Mouse (Mus musculus): Measurements from ENCODE around the gene Spi1. TPM values are rescaled to one million over a fixed set of nuclear protein-coding genes. Genes with fewer than 3 reads are reported as not detected.

Spi1 gene
- total RNA-seq (2023), result 1 to 10 TPM; 1.6 to 2.0 TPM

GRCm38 (mm10) chr2:91081775-91082695, at the start of gene Spi1:
TSS of gene Spi1 (plus strand) at chr2:91082390.

DNA sequence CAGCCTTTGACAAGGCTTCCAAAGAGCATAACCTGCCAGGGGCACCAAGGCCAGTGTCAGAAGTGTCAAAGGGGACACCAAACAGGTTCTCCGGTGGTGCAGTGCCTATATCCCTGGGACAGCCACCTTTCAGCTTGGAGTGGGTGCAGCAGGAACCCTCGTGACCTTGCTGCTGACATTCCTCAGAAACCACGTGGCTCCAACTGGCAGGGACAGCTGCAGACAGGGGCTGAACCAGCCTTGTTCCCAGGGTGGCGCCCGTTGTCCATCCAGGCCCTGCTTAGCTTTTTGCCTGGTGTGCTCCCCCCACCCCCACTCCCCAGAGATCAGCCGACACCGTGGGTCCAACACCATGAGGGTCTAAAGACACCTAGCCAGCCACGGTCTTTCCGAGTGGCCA, 46.8 kb upstream of the Spi1 start, which contains the start of gene Rapsn:
Rapsn (plus strand) TSS at position 236 of the 400 bp plus-strand sequence.

DNA sequence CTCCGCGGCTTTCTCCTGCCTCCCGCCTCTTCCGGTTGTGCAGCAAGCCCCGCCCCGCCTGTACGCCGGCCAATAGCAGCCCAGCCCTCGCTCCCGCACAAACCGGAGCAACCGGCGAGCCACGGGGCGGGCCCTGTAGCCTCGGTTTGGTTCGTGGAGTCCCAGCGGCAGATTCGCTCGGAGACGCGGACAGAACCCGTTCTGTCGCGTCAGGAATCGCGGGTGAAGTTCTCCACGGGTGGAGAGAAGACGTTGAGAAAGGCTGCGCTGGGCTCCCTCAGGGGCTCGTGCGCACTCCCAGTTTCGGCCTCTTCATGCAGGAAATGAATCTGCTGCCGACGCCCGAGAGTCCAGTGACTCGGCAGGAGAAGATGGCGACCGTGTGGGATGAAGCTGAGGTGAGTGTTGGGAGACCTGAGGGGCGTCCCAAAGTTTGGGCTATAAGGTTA, 28.2 kb upstream of the Spi1 start, which contains the start of gene Psmc3:
Psmc3 (plus strand) TSS at position 76 of the 449 bp plus-strand sequence.

GRCm38 (mm10) chr2:91070076-91070800, 12.0 kb upstream of the Spi1 start, which contains the start of gene Slc39a13:
TSS of gene Slc39a13 (minus strand) at chr2:91070417.

DNA sequence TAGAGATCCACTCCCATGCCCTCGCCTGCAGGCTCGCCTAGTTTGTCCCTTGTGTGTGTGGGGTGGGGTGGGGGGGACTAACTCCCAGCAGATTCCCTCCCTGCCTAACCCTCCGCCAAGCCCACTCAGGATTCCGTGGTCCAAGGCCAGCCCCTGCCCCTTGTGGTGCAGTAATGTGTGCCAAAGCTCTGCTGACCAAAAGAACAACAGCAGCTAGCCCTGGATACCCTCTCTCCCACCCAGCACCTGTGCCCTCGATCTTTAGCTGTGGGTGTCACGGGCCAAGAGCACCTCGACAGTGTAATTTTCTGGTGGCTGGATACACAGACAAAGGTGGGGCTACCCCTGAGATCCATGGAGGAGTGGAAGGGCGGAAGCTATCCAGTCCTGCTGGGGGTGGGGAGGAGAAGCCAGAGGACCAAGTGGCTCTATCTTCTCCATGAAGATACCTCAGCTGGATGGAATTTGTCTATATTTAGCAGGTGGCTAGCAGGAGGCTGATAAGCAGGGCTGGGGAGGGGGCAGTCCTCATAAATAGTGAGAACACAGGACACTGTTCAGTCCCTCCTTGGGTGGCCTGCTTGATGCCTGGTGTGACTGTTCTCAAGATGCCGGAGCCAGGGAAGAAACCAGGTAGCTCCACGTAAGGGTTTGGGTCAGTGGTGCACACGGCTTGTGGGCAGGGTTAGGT, 35.5 kb downstream of the Spi1 start, which contains the start of gene Mybpc3:
Mybpc3 (plus strand) TSS at position 560 of the 691 bp plus-strand sequence.

Other genes starting within 250 kb of the Spi1 start
- 10 to 100 TPM; 81.4 to 88.3 TPM for gene Mtch2, start 235.2 kb upstream of the Spi1 start, total RNA-seq (2023)
- gene C1qtnf4, start 196.5 kb upstream of the Spi1 start, total RNA-seq (2023), result 1 to 10 TPM in 1 of 2 experiments, not detected in 1; 1.3 TPM
- gene Kbtbd4, start 177.7 kb upstream of the Spi1 start, total RNA-seq (2023), result 10 to 100 TPM; 30.5 to 45.8 TPM
- gene Ndufs3, start 177.6 kb upstream of the Spi1 start, total RNA-seq (2023), result 100 to 1,000 TPM; 143 to 153 TPM
- gene Celf1, start 142.0 kb upstream of the Spi1 start, total RNA-seq (2023), result 100 to 1,000 TPM in 1 of 2 experiments, 10 to 100 TPM in 1; 97.1 to 118 TPM
- 1 to 10 TPM in 1 of 2 experiments, not detected in 1; 1.9 TPM for gene Rapsn, start 46.8 kb upstream of the Spi1 start, total RNA-seq (2023)
- 100 to 1,000 TPM; 131 to 145 TPM for gene Psmc3, start 28.4 kb upstream of the Spi1 start, total RNA-seq (2023)
- gene Slc39a13, start 12.0 kb upstream of the Spi1 start, total RNA-seq (2023), result 10 to 100 TPM; 24.4 to 27.9 TPM
- not detected for gene Mybpc3, start 35.8 kb downstream of the Spi1 start, total RNA-seq (2023)
- 100 to 1,000 TPM; 275 to 301 TPM for gene Madd, start 101.4 kb downstream of the Spi1 start, total RNA-seq (2023)
- gene Nr1h3, start 120.4 kb downstream of the Spi1 start, total RNA-seq (2023), result 1 to 10 TPM; 1.9 to 4.7 TPM
- gene Acp2, start 120.5 kb downstream of the Spi1 start, total RNA-seq (2023), result 1 to 10 TPM; 9.1 to 9.5 TPM
- 10 to 100 TPM; 66.7 to 67.2 TPM for gene Ddb2, start 154.6 kb downstream of the Spi1 start, total RNA-seq (2023)
- 1 to 10 TPM in 1 of 2 experiments, under 1 TPM in 1; 0.38 to 1.3 TPM for gene Pacsin3, start 173.6 kb downstream of the Spi1 start, total RNA-seq (2023)
- 100 to 1,000 TPM; 144 to 159 TPM for gene Arfgap2, start 182.6 kb downstream of the Spi1 start, total RNA-seq (2023)

All from T-cell, adult 66 days (primary cell).